Mouse (Mus musculus) intestine, embryonic 16.5 days (tissue): ENCODE results near the gene Rarb. TPM values are rescaled to one million over a fixed set of nuclear protein-coding genes. Genes with fewer than 3 reads are reported as not detected.

ENCODE experiments used
- ATAC-seq: fragments of 200-750 bp; cut with Nextera tagmentation; 2 replicates; pipeline ENCODE4 v1.8.0; 2017; ENCODE audit warnings: moderate TSS enrichment, moderate library complexity
- H3K27ac ChIP-seq: fragments of 300-500 bp; sonication (generic); 2 replicates; pipeline ENCODE4 v1.5.1; 2014; ENCODE audit warnings: mild to moderate bottlenecking, low read length
- H3K27me3 ChIP-seq: fragments of 300-500 bp; sonication (generic); replicated peaks from 2 replicates; pipeline ENCODE4 v1.6.1; 2014; ENCODE audit warnings: low read length, control low read depth, mixed read lengths; ENCODE audit not compliant: control insufficient read depth, insufficient read depth
- H3K36me3 ChIP-seq: fragments of 300-500 bp; sonication (generic); 2 replicates; pipeline ENCODE4 v1.6.1; 2014; ENCODE audit warnings: low read length, control low read depth; ENCODE audit not compliant: control insufficient read depth, insufficient read depth
- H3K4me1 ChIP-seq: fragments of 300-500 bp; sonication (generic); 2 replicates; pipeline ENCODE4 v1.6.1; 2014; ENCODE audit warnings: low read length, control low read depth, mixed read lengths; ENCODE audit not compliant: control insufficient read depth, insufficient read depth
- H3K4me2 ChIP-seq: fragments of 300-500 bp; sonication (generic); 2 replicates; pipeline ENCODE4 v1.6.1; 2014; ENCODE audit warnings: low read depth, low read length, control low read depth
- H3K4me3 ChIP-seq: fragments of 300-500 bp; sonication (generic); 2 replicates; pipeline ENCODE4 v1.5.1; 2014; ENCODE audit warnings: mild to moderate bottlenecking, low read length
- H3K9ac ChIP-seq: fragments of 300-500 bp; sonication (generic); 2 replicates; pipeline ENCODE4 v1.6.1; 2014; ENCODE audit warnings: low read depth, low read length
- H3K9me3 ChIP-seq: fragments of 300-500 bp; sonication (generic); 2 replicates; pipeline ENCODE4 v1.6.1; 2016; ENCODE audit warnings: low read length, control low read depth; ENCODE audit not compliant: control insufficient read depth
- WGBS: fragments of 180-500 bp; shearing (Covaris S2); extraction: QIAGEN DNeasy Blood & Tissue Kit; methylation state at CpG from one replicate; pipeline ENCODE4 v1.1.7; 2014; 5-methylcytosine and 5-hydroxymethylcytosine counted together
- polyA plus RNA-seq: library from polyadenylated mRNA; unstranded; fragments of >200 nt; fragmentation: Nextera tagmentation; extraction: Ambion mirVana; gene quantifications from 2 replicates; pipeline ENCODE4 v1.2.1, GENCODE M21; 2015

The Rarb gene
- polyA plus RNA-seq, 1 experiment from 2014 or later = 6.2 TPM

GRCm38 (mm10) chr14:16604469-16605064, 214.4 kb downstream of the Rarb start:
- H3K9me3 ChIP-seq = no peaks in the 10 kb centered on the region
- H3K27me3 ChIP-seq = peaks cover 9% of the 10 kb centered on the region; the same call in 1 of the 2 replicates
- peak; percentile 82 for ATAC-seq
- H3K4me3 ChIP-seq = no peak overlapping the region
- no peaks in the 10 kb centered on the region for H3K36me3 ChIP-seq
- no peak overlapping the region for H3K9ac ChIP-seq
- H3K4me2 ChIP-seq = peak overlapping the region; percentile 26; the same call in 1 of the 2 replicates
- WGBS = 14% methylated on average over 8 of the region's 8 CpGs
- H3K27ac ChIP-seq = no peak overlapping the region
- peaks cover 16% of the 10 kb centered on the region for H3K4me1 ChIP-seq

- no peak overlapping the region for H3K27ac ChIP-seq
- H3K4me1 ChIP-seq = peaks cover 16% of the 10 kb centered on the region
- no peak for ATAC-seq
- no peaks in the 10 kb centered on the region for H3K36me3 ChIP-seq
- H3K9ac ChIP-seq = no peak overlapping the region
- WGBS = 30% methylated on average over 5 of the region's 5 CpGs
- peaks cover 9% of the 10 kb centered on the region; the same call in 1 of the 2 replicates for H3K27me3 ChIP-seq
- no peak overlapping the region for H3K4me3 ChIP-seq
- H3K4me2 ChIP-seq = no peak overlapping the region
- H3K9me3 ChIP-seq = no peaks in the 10 kb centered on the region
Observed at GRCm38 (mm10) chr14:16603040-16603590, 215.8 kb downstream of the Rarb start.

DNA sequence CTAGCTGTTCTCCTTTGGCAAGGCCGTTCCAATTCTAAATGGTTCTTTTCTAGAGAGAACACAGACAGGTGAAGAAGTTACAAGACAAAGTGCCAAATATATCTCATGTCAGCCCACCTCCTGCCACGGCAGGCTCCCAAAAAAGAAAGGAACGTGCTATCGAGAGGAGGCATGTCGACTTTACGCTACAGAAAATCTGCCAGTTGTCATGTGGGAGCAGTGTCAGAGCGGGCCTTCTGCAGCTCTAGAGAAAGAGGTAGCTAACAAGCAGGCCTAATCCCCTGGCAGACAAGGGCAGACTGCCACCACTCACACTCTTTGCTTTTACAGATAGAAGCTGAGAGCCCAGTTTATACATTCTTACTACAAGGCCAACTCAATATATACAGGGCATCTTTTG, 219.7 kb downstream of the Rarb start:
- Histone ChIP-seq H3K27me3 (peaks cover 7% of the 10 kb centered on the region; the same call in 1 of the 2 replicates), H3K4me3 (no peak overlapping the region), H3K4me1 (peaks cover 8% of the 10 kb centered on the region), H3K27ac (no peak overlapping the region), H3K9me3 (no peaks in the 10 kb centered on the region), H3K9ac (no peak overlapping the region), H3K36me3 (no peaks in the 10 kb centered on the region), H3K4me2 (no peak overlapping the region)
- WGBS = 72% methylated on average over 7 of the region's 7 CpGs
- ATAC-seq = no peak

DNA sequence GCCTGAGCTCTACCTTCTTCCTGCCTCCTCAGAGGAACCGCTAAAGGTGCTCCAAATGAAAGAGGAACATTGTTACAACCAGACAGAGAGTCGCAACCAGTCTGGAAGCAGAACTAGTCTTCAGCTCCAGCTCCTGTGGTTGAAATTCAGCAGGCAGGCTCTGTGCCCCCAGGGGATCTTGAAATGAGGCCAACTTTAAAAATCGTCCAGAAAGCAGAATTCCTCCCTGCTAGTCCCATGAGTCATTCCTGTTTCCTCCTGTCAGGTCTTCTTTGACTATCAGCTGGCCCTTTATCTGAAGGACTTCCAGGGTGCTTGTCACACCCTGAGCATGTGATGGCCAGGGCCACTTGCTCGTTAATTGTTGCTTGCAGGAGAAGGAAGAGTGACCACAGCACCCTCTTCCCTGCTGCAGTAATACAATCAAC, 220.9 kb downstream of the Rarb start:
- Histone ChIP-seq H3K36me3 (no peaks in the 10 kb centered on the region), H3K4me1 (peaks cover 3% of the 10 kb centered on the region; the same call in 1 of the 2 replicates), H3K27me3 (peaks cover 7% of the 10 kb centered on the region; the same call in 1 of the 2 replicates), H3K9ac (no peak overlapping the region), H3K9me3 (no peaks in the 10 kb centered on the region), H3K4me3 (no peak overlapping the region), H3K4me2 (no peak overlapping the region), H3K27ac (no peak overlapping the region)
- 0 out of 2 replicates have a peak, but pooled peaks have one; percentile 26 for ATAC-seq
- WGBS = 30% methylated on average over 4 of the region's 4 CpGs

GRCm38 (mm10) chr14:16589139-16589538, 229.8 kb downstream of the Rarb start:
- Histone ChIP-seq H3K4me2 (no peak overlapping the region), H3K27me3 (no peaks in the 10 kb centered on the region), H3K9ac (no peak overlapping the region), H3K4me3 (no peak overlapping the region), H3K9me3 (no peaks in the 10 kb centered on the region), H3K36me3 (no peaks in the 10 kb centered on the region), H3K4me1 (no peaks in the 10 kb centered on the region), H3K27ac (no peak overlapping the region)
- 57% methylated on average over 4 of the region's 4 CpGs for WGBS
- no peak for ATAC-seq

DNA sequence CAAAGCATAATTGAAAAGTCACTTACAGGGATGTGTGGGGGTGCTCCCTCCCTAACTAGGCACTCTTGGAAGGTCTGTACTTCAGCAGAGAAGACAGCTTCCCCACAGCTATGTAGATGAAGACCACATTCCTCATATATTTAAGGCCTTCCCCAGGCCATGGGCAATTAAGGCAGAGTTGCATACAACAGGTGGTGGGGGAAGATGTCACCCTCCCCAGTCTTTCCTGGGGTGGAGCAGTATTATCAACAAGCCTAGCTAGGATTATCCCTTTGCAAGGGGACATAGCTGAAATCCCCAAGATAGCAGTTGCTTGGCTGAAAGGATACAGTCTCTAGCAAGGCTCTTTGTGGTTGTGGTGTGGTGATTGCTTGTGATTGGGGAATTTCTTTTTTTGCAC, 240.9 kb downstream of the Rarb start:
- no peak overlapping the region for H3K27ac ChIP-seq

DNA sequence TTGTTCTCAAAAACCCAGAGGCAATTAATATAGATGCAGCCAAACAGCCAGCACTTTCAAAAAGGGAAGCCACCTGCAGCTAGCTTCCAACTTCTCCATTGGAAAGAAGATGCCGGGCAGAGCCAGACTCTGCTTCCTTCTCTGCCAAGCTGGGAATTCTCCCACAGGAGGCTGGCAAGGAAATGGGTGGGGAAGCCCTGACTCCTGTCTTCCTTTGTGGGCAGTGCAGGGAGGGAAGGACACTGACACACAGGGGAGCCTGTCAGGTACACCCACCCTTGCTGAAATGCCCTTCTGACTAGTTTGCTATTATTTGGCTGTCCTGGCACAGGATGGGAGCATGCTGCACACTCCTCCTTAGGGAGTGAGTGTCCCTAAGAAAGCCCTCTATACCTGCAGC, 241.9 kb downstream of the Rarb start:
- Histone ChIP-seq H3K27me3 (no peaks in the 10 kb centered on the region; the same call in 1 of the 2 replicates), H3K9ac (no peak overlapping the region), H3K4me2 (no peak overlapping the region), H3K36me3 (no peaks in the 10 kb centered on the region), H3K9me3 (no peaks in the 10 kb centered on the region), H3K4me3 (no peak overlapping the region), H3K4me1 (peaks cover 7% of the 10 kb centered on the region), H3K27ac (no peak overlapping the region)
- 63% methylated on average over 1 of the region's 1 CpGs for WGBS
- no peak for ATAC-seq

More for the DNA sequence above, 240.9 kb downstream of the Rarb start:
- H3K4me3 ChIP-seq = no peak overlapping the region
- H3K4me1 ChIP-seq = peaks cover 7% of the 10 kb centered on the region
- H3K27me3 ChIP-seq = no peaks in the 10 kb centered on the region; the same call in 1 of the 2 replicates
- H3K9me3 ChIP-seq = no peaks in the 10 kb centered on the region
- H3K9ac ChIP-seq = no peak overlapping the region
- H3K36me3 ChIP-seq = no peaks in the 10 kb centered on the region
- H3K4me2 ChIP-seq = no peak overlapping the region
- ATAC-seq = no peak

DNA sequence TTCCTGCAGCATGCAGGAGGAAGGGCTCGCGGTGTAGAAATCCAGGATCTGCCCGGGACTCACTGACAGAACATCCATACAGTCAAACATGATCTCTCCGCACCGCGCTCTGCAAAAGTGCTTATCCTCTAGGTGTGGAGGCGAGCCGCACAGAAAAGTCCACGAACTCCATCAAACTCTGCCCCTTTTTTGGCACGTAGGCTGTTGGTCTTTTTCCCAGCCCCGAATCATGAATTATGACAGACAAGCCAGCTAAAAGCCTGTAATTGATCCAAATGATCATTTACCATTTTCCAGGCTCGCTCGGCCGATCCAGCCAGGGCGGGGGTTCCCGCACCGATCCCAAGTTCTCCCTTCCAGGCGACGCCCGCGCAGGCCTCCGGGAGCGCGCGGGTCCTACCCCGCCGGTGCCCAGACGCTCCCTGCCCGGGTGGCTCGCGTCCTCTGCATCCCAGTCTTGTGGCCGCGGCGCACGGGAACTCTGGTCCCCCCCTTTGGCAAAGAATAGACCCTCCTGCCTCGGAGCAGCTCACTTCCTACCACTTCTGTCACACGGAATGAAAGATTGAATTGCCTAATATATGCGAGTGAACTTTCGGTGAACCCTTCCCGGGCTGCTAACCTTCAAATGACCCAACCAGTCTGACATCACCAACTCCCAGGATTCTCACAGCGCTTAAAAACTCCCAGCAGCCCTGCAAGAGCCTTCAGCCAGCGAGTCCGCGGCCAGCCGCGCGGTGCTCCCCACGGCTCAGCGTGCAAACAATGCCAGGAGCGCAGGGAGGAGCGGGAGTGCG, 243.8 kb downstream of the Rarb start:
- WGBS = under 1% methylated on average over 52 of the region's 52 CpGs
- Histone ChIP-seq H3K9me3 (no peaks in the 10 kb centered on the region), H3K4me2 (peak overlapping the region; percentile 77), H3K27me3 (no peaks in the 10 kb centered on the region; the same call in 1 of the 2 replicates), H3K27ac (peak overlapping the region; percentile 80), H3K9ac (peak overlapping the region; percentile 70), H3K36me3 (no peaks in the 10 kb centered on the region), H3K4me3 (peak overlapping the region; percentile 59), H3K4me1 (peaks cover 7% of the 10 kb centered on the region)
- peak; percentile 94 for ATAC-seq

DNA sequence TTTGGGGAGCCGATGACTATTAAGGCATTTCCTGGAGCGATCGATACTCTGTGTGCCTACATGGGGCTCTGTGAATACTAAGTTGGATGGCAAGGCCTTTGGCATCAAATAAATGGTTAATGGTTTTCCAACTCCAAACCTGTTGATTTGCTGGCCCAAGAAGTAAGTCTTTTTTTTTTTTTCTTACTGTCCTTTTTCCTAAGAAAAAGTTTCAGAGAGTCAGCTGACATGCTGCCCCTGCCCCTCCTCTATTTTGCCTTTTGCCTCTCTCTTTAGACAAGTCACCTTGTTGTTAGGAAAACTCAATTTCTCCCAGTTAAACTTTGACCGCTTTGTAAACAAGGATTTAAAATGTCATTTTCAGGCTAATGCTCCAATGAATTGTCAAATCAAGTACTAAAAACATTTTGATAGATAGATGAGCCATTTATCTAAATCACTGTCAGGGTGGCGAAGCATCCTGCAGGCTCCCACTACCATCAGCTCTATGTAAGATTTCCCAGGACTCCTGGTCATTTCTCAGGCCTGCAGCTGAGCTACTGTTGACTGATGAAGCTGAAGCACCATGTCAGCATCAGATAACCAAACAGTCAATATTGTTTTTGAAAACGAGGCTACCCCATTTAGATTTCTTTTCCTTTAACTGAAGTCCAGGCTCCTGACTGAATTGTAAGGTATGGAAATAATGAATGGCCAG, 245.3 kb downstream of the Rarb start:
- WGBS = 39% methylated on average over 6 of the region's 6 CpGs
- Histone ChIP-seq H3K9ac (peak overlapping the region; percentile 70; the same call in 1 of the 2 replicates), H3K9me3 (no peaks in the 10 kb centered on the region), H3K36me3 (no peaks in the 10 kb centered on the region), H3K4me2 (peak overlapping the region; percentile 77), H3K27ac (no peak overlapping the region), H3K27me3 (no peaks in the 10 kb centered on the region; the same call in 1 of the 2 replicates), H3K4me1 (peaks cover 7% of the 10 kb centered on the region), H3K4me3 (peak overlapping the region; percentile 59)
- ATAC-seq = no peak
